In genomic region chr2:77975606-77976005, GRCm38 (mm10) we compare ENCODE assay signal across 12 mouse cellular contexts. TPM values are rescaled to one million over a fixed set of nuclear protein-coding genes. Genes with fewer than 3 reads are reported as not detected.
DNase-seq lines count a peak whose midpoint lies in the region; TF ChIP-seq lines count a peak whose summit lies in the region.
"Had no signal": no experiment of that assay in that cellular context is flagged by ENCODE, and none has a peak within 500 bp of the region (broad histone marks: within the 10 kb centered on the region; RNA-seq: fewer than 3 reads in every experiment).

No protein-coding gene starts in this region.

- TF ChIP-seq CTCF in cerebellum, adult 2 months (IDR thresholded peaks at IDR 0.05; ENCODE audit: borderline replicate concordance, insufficient read depth, low read depth, low read length) = no peak

- peak; percentile 26 to 44 for DNase-seq in left cerebral cortex, adult 9 months (ENCODE audit: low spot score in 2 of 2)
- no peak for DNase-seq in left cerebral cortex, postnatal 10 days (ENCODE audit: extremely low spot score in 1 of 2, low spot score in 2 of 2)
- DNase-seq in adrenal gland, postnatal 10 days = peak; percentile 28
- DNase-seq in embryo, embryonic 11 days = peak; percentile 17
- peak; percentile 32 to 37 for DNase-seq in left cerebral cortex, postnatal 36 days (ENCODE audit: low spot score in 2 of 2)
- DNase-seq in testis, postnatal 14 days (ENCODE audit: low spot score) = no peak
- DNase-seq in cerebellum, adult 2 months = no peak
- DNase-seq: gastrocnemius, adult 2 months had no signal

- no peak overlapping the region for H3K27ac ChIP-seq in cerebellum, adult 2 months (ENCODE audit: insufficient read depth, low read length)
- H3K27ac ChIP-seq: embryonic facial prominence, embryonic 15.5 days; gastrocnemius, adult 2 months; hindbrain, embryonic 15.5 days; liver, embryonic 12.5 days; macrophage had no signal

- no peak overlapping the region for H3K4me3 ChIP-seq in cerebellum, adult 2 months (replicated peaks; ENCODE audit: insufficient read depth, low read depth, low read length)
- H3K4me3 ChIP-seq: embryonic facial prominence, embryonic 15.5 days; gastrocnemius, adult 2 months; hindbrain, embryonic 15.5 days; liver, embryonic 12.5 days had no signal

- no peaks in the 10 kb centered on the region for H3K27me3 ChIP-seq in cerebellum, adult 2 months (ENCODE audit: control insufficient read depth, insufficient read depth, low read length)
- H3K27me3 ChIP-seq: embryonic facial prominence, embryonic 15.5 days; hindbrain, embryonic 15.5 days; liver, embryonic 12.5 days had no signal

- no peaks in the 10 kb centered on the region for H3K4me1 ChIP-seq in cerebellum, adult 2 months (ENCODE audit: control insufficient read depth, insufficient read depth, low read length)
- H3K4me1 ChIP-seq: embryonic facial prominence, embryonic 15.5 days; hindbrain, embryonic 15.5 days; liver, embryonic 12.5 days had no signal

- intact Hi-C loops in left cerebral cortex, postnatal 10 days (cut with DNase I) = no loop called here
- intact Hi-C loops in left cerebral cortex, postnatal 36 days (cut with DNase I) = no loop called here

- no peak for TF ChIP-seq POLR2A in cerebellum, adult 2 months (IDR thresholded peaks at IDR 0.05; ENCODE audit: borderline replicate concordance, insufficient read depth, low read length)

- 74% methylated on average over 4 of the region's 4 CpGs for WGBS in cerebellum, adult 2 months

RNA-seq across cellular contexts. Expression of gene Cwc22, which starts 29.4 kb away (rescaled TPM):
- total RNA-seq in left cerebral cortex, postnatal 10 days (2021) = 10 to 100 TPM; 23.7 to 23.9 TPM
- total RNA-seq in adrenal gland, postnatal 10 days (2021) = 10 to 100 TPM; 26.1 to 29.1 TPM
- 10 to 100 TPM; 24.5 to 29.4 TPM for total RNA-seq in left cerebral cortex, postnatal 36 days (2021)
- 29.8 and 30.3 TPM in 2 replicates for polyA plus RNA-seq in cerebellum, adult 2 months (2012; rRNA removed)

Comparison
In these comparisons a context has a peak if more than half of its experiments do, and no peak if none do; other contexts are left out.
1. DNase-seq: peak in left cerebral cortex, adult 9 months (2 of 2), adrenal gland, postnatal 10 days (single experiment), embryo, embryonic 11 days (single experiment) and left cerebral cortex, postnatal 36 days (2 of 2); none in left cerebral cortex, postnatal 10 days (0 of 2), testis, postnatal 14 days (single experiment) and cerebellum, adult 2 months (0 of 2).